Mouse (Mus musculus): ENCODE measurements around the gene Nlrc4. TPM values are rescaled to one million over a fixed set of nuclear protein-coding genes. Genes with fewer than 3 reads are reported as not detected.

Gene Nlrc4
- total and polyA plus RNA-seq, 3 experiments = 1.9 to 6.0 (median 3.3) TPM

DNA sequence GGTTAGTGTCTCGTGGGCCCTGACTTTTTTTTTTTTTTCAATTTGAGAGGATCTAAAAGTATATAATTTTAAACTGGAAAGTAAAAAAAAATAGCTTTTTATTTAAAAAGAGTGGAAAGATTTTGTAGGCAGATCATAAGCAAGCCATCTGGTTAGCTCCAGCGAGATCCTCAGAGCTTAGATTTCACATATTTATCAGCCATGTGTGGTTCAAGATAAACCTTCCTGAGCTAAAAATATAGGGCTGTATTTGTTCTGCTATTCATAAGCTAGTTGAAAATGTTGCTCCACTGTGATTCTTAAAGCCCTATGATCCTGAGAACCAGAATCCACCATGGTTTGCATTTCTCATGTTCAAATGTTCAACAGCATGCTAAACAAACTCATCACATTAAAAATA lies 49.0 kb upstream of the Nlrc4 start:
- Histone ChIP-seq H3K9ac (ENCODE audit: insufficient read depth, low read depth) (peak overlapping the region; percentile 9; the same call in 1 of the 2 replicates), H3K9me3 (replicated peaks; ENCODE audit: low read length) (no peaks in the 10 kb centered on the region), H3K36me3 (replicated peaks in 1 of 2; ENCODE audit: control insufficient read depth in 1 of 2, insufficient read depth in 1 of 2, low read length in 1 of 2) (no peaks in the 10 kb centered on the region), H3K4me2 (ENCODE audit: insufficient read depth, low read depth, poor library complexity, severe bottlenecking) (peak overlapping the region; percentile 24), H3K27ac (ENCODE audit: insufficient read depth, low read depth) (no peak overlapping the region), H3K27me3 (replicated peaks) (no peaks in the 10 kb centered on the region), H3K4me3 (replicated peaks in 1 of 3; ENCODE audit: low read depth in 2 of 3, low read length in 2 of 3, poor library complexity in 1 of 3) (peak overlapping the region in 1 of 3 experiments; percentile 12), H3K4me1 (ENCODE audit: control insufficient read depth in 1 of 2, insufficient read depth in 2 of 2) (peaks cover 0 to 10% of the 10 kb centered on the region in 2 experiments; a peak in 2 of 4 replicates), H3K79me2 (replicated peaks; ENCODE audit: control insufficient read depth, extremely low read depth, insufficient read depth, poor library complexity, severe bottlenecking) (no peaks in the 10 kb centered on the region)
- in situ Hi-C loops (cut with MboI; ENCODE audit: low pct_ligation_motif_present, low pct_unique_long_range_greater_than_20kb, low sequenced_read_pairs) (no loop called here), dilution Hi-C loops (cut with MboI; ENCODE audit: extremely low pct_ligation_motif_present, extremely low pct_unique_long_range_greater_than_20kb, low sequenced_read_pairs) (no loop called here)
- TF ChIP-seq GABPA (IDR thresholded peaks at IDR 0.05; ENCODE audit: insufficient replicate concordance, low read depth, low read length) (no peak), ZNF384 (IDR thresholded peaks at IDR 0.05; ENCODE audit: low read depth, low read length) (no peak), USF1 (IDR thresholded peaks at IDR 0.05; ENCODE audit: low read depth, low read length) (no peak), JUND (conservative IDR thresholded peaks at IDR 0.05; ENCODE audit: low read depth, low read length) (no peak), POLR2A (IDR thresholded peaks at IDR 0.05; ENCODE audit: low read depth, low read length) (no peak), ZC3H11A (IDR thresholded peaks at IDR 0.05; ENCODE audit: low read depth, low read length) (no peak), MEF2A (IDR thresholded peaks at IDR 0.05; ENCODE audit: borderline replicate concordance, low read depth, low read length) (no peak), KAT2A (IDR thresholded peaks at IDR 0.05; ENCODE audit: insufficient replicate concordance, low read length) (no peak), CHD2 (IDR thresholded peaks at IDR 0.05; ENCODE audit: low read length) (no peak)
- no peak for DNase-seq (ENCODE audit: extremely low read depth)

DNA sequence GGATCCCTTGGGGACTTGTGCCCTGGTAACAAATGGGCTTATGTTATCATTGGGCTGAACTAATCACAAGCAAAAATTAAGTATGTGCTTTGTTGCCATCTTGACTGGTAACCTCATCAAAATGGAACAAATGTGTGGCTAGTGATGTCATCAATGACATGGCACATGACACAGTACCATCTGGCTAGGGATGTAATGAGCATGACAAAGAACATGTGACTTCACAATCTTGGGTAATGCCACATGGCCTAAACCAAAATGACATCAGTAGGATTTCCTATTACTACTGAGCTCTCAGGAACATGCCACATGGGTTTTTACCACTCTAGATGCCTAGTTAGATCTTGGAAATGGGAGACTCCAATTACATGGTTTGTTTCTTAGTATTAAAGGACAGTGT lies 42.1 kb upstream of the Nlrc4 start:
- Histone ChIP-seq H3K79me2 (replicated peaks; ENCODE audit: control insufficient read depth, extremely low read depth, insufficient read depth, poor library complexity, severe bottlenecking) (no peaks in the 10 kb centered on the region), H3K27ac (ENCODE audit: insufficient read depth, low read depth) (no peak overlapping the region), H3K4me1 (ENCODE audit: control insufficient read depth in 1 of 2, insufficient read depth in 2 of 2) (peaks cover 0 to 7% of the 10 kb centered on the region in 2 experiments; a peak in 1 of 4 replicates), H3K9ac (ENCODE audit: insufficient read depth, low read depth) (no peak overlapping the region), H3K36me3 (replicated peaks in 1 of 2; ENCODE audit: control insufficient read depth in 1 of 2, insufficient read depth in 1 of 2, low read length in 1 of 2) (peaks cover 14 to 44% of the 10 kb centered on the region in 2 experiments), H3K27me3 (replicated peaks) (no peaks in the 10 kb centered on the region), H3K4me2 (ENCODE audit: insufficient read depth, low read depth, poor library complexity, severe bottlenecking) (no peak overlapping the region), H3K4me3 (replicated peaks in 1 of 3; ENCODE audit: low read depth in 2 of 3, low read length in 2 of 3, poor library complexity in 1 of 3) (no peak overlapping the region), H3K9me3 (replicated peaks; ENCODE audit: low read length) (no peaks in the 10 kb centered on the region)
- TF ChIP-seq MYC (IDR thresholded peaks at IDR 0.05; ENCODE audit: low read depth, low read length) (no peak), ETS1 (conservative IDR thresholded peaks at IDR 0.05; ENCODE audit: low read depth, low read length) (0 out of 2 replicates have a peak, but pooled peaks have one; percentile 13)
- no peak for DNase-seq (ENCODE audit: extremely low read depth)
- in situ Hi-C loops (cut with MboI; ENCODE audit: low pct_ligation_motif_present, low pct_unique_long_range_greater_than_20kb, low sequenced_read_pairs) (no loop called here), dilution Hi-C loops (cut with MboI; ENCODE audit: extremely low pct_ligation_motif_present, extremely low pct_unique_long_range_greater_than_20kb, low sequenced_read_pairs) (no loop called here)

DNA sequence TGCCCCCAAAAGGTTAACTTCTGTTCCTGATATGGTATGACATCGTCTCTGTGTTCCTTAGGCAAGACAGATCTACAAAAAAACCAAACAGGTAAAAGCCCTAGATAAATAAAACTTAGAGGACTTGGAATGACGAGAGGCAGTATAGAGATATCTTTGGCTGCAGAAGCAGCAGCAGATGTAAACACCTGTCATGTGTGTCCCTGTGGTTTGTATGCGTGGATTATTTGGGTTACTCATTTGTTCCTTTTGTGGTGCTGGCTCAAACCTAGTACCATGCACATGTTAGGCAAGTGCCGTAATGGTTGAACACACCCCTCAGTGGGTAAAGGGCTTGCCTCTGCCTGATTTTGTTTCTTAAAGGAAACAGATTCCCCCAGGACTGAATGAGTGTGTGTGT lies 41.3 kb upstream of the Nlrc4 start:
- Histone ChIP-seq H3K9ac (ENCODE audit: insufficient read depth, low read depth) (no peak overlapping the region), H3K4me2 (ENCODE audit: insufficient read depth, low read depth, poor library complexity, severe bottlenecking) (no peak overlapping the region), H3K27me3 (replicated peaks) (no peaks in the 10 kb centered on the region), H3K36me3 (replicated peaks in 1 of 2; ENCODE audit: control insufficient read depth in 1 of 2, insufficient read depth in 1 of 2, low read length in 1 of 2) (peaks cover 18 to 51% of the 10 kb centered on the region in 2 experiments), H3K27ac (ENCODE audit: insufficient read depth, low read depth) (no peak overlapping the region), H3K9me3 (replicated peaks; ENCODE audit: low read length) (no peaks in the 10 kb centered on the region), H3K4me1 (ENCODE audit: control insufficient read depth in 1 of 2, insufficient read depth in 2 of 2) (peaks cover 0 to 7% of the 10 kb centered on the region in 2 experiments; a peak in 1 of 4 replicates), H3K79me2 (replicated peaks; ENCODE audit: control insufficient read depth, extremely low read depth, insufficient read depth, poor library complexity, severe bottlenecking) (no peaks in the 10 kb centered on the region), H3K4me3 (replicated peaks in 1 of 3; ENCODE audit: low read depth in 2 of 3, low read length in 2 of 3, poor library complexity in 1 of 3) (no peak overlapping the region)
- in situ Hi-C loops (cut with MboI; ENCODE audit: low pct_ligation_motif_present, low pct_unique_long_range_greater_than_20kb, low sequenced_read_pairs) = no loop called here
- no peak for TF ChIP-seq USF1 (IDR thresholded peaks at IDR 0.05; ENCODE audit: low read depth, low read length)
- no peak for TF ChIP-seq HCFC1 (IDR thresholded peaks at IDR 0.05; ENCODE audit: low read depth, low read length)
- TF ChIP-seq BHLHE40 (IDR thresholded peaks at IDR 0.05; ENCODE audit: low read depth, low read length) = peak; percentile 36; the same call in 1 of the 2 replicates
- no peak for TF ChIP-seq TBP (conservative IDR thresholded peaks at IDR 0.05; ENCODE audit: low read depth, low read length)
- no peak for TF ChIP-seq NRF1 (IDR thresholded peaks at IDR 0.05; ENCODE audit: low read depth, low read length)
- TF ChIP-seq MEF2A (IDR thresholded peaks at IDR 0.05; ENCODE audit: borderline replicate concordance, low read depth, low read length) = no peak
- dilution Hi-C loops (cut with MboI; ENCODE audit: extremely low pct_ligation_motif_present, extremely low pct_unique_long_range_greater_than_20kb, low sequenced_read_pairs) = no loop called here
- DNase-seq (ENCODE audit: extremely low read depth) = no peak
